Mouse (Mus musculus): ENCODE results near the gene Atp4a.
"Not testable (repeated sequence)": the region's sequence is repeated elsewhere in the genome, so short reads cannot be mapped to it uniquely, and the experiment has no call there.

Gene Atp4a

GRCm38 (mm10) chr7:30730064-30730722 is 18.2 kb downstream of the Atp4a start:
- DNase-seq: not testable (repeated sequence)

GRCm38 (mm10) chr7:30736211-30736610 is 24.2 kb downstream of the Atp4a start:
- no peak for DNase-seq

- not testable (repeated sequence) for DNase-seq
Observed at GRCm38 (mm10) chr7:30742570-30742969, 30.6 kb downstream of the Atp4a start.

- not testable (repeated sequence) for DNase-seq
Observed at GRCm38 (mm10) chr7:30743617-30744016, 31.6 kb downstream of the Atp4a start, which contains the start of gene Gapdhs. TSS of gene Gapdhs (minus strand) at chr7:30743681.

GRCm38 (mm10) chr7:30744022-30744598 is 32.1 kb downstream of the Atp4a start:
- no peak for DNase-seq

GRCm38 (mm10) chr7:30747525-30748204 is 35.7 kb downstream of the Atp4a start:
- DNase-seq: no peak

- DNase-seq: no peak
Observed at GRCm38 (mm10) chr7:30749824-30750606, 38.0 kb downstream of the Atp4a start.

GRCm38 (mm10) chr7:30751086-30751669 is 39.2 kb downstream of the Atp4a start, which contains the start of gene Sbsn:
TSS of gene Sbsn (plus strand) at chr7:30751471.
- no peak for DNase-seq

GRCm38 (mm10) chr7:30757001-30757400 is 45.0 kb downstream of the Atp4a start:
- no peak for DNase-seq

- no peak for DNase-seq
Observed at GRCm38 (mm10) chr7:30758853-30759252, 46.8 kb downstream of the Atp4a start.

- DNase-seq: no peak
Observed at GRCm38 (mm10) chr7:30761769-30762352, 49.9 kb downstream of the Atp4a start.

- no peak for DNase-seq
Observed at GRCm38 (mm10) chr7:30763456-30763855, 51.4 kb downstream of the Atp4a start, which contains the start of gene Dmkn. TSS of gene Dmkn (plus strand) at chr7:30763756.

- DNase-seq: no peak
Observed at GRCm38 (mm10) chr7:30765173-30765572, 53.2 kb downstream of the Atp4a start.

GRCm38 (mm10) chr7:30766408-30766807 is 54.4 kb downstream of the Atp4a start:
- DNase-seq: no peak

GRCm38 (mm10) chr7:30769236-30769635 is 57.2 kb downstream of the Atp4a start:
- no peak for DNase-seq
